In the genomic region with DNA sequence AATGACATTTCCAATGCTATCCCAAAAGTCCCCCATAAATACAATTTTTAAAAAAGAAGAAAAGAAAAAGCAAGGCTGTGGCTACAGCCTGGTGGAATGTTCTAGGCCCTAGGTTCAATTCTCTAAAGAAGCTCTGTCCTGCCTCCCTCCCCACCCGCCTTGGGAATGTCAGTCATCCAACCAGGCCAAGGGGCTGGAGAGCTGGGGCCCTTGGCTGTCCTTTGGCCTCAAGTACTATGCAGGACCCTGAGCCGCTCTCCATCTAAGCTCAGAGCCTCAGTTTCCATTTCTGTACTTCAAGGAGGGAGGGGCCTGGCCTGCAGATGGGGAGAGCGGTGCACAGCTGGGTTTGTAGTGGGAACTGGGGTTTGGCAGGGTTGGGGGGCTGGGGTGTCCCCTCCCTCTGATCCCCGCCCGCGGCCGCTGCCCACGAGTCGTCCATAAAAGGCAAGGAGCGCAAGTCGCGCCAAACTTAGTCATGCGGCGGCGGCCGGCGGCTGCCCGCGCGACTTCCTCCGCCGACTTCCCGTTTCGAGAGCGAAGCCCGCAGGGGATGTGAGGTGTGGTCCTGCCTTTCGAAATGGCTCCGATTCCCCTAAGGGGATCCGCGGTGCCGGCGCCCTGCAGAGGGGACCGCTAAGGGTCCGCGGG, we compare ENCODE assay signal across 8 mouse cellular contexts. TPM values are rescaled to one million over a fixed set of nuclear protein-coding genes. Genes with fewer than 3 reads are reported as not detected.
DNase-seq lines count a peak whose midpoint lies in the region; ATAC-seq lines count a peak whose summit lies in the region.

No protein-coding gene starts in this region.

- WGBS in forebrain, embryonic 16.5 days: 5% methylated on average over 27 of the region's 35 CpGs
- 1% methylated on average over 35 of the region's 35 CpGs for WGBS in lung, embryonic 15.5 days
- WGBS in neural tube, embryonic 15.5 days: 5% methylated on average over 34 of the region's 35 CpGs

- peak overlapping the region; percentile 18; the same call in 1 of the 2 replicates for H3K27ac ChIP-seq in forebrain, embryonic 16.5 days (ENCODE audit: low read length)
- peak overlapping the region; percentile 94 for H3K27ac ChIP-seq in lung, embryonic 15.5 days
- peak overlapping the region; percentile 52 for H3K27ac ChIP-seq in neural tube, embryonic 15.5 days (replicated peaks)

- peak overlapping the region; percentile 58 for H3K9ac ChIP-seq in forebrain, embryonic 16.5 days (replicated peaks; ENCODE audit: low read depth, low read length)
- H3K9ac ChIP-seq in lung, embryonic 15.5 days: peak overlapping the region; percentile 68
- peak overlapping the region; percentile 48 for H3K9ac ChIP-seq in neural tube, embryonic 15.5 days (replicated peaks)

- no peak for ATAC-seq in forebrain, embryonic 16.5 days
- ATAC-seq in lung, embryonic 15.5 days (ENCODE audit: borderline replicate concordance, extremely low read depth, low FRiP score, low TSS enrichment): peak; percentile 37
- ATAC-seq in neural tube, embryonic 15.5 days (ENCODE audit: low FRiP score): no peak

- H3K9me3 ChIP-seq in forebrain, embryonic 16.5 days (ENCODE audit: control insufficient read depth, low read length): no peaks in the 10 kb centered on the region
- no peaks in the 10 kb centered on the region for H3K9me3 ChIP-seq in lung, embryonic 15.5 days
- H3K9me3 ChIP-seq in neural tube, embryonic 15.5 days (replicated peaks): no peaks in the 10 kb centered on the region

- intact Hi-C loops in heart, postnatal 25 days (cut with DNase I): no loop called here

- peak overlapping the region; percentile 45 for H3K4me3 ChIP-seq in forebrain, embryonic 16.5 days (replicated peaks; ENCODE audit: low read length)
- peak overlapping the region; percentile 45 for H3K4me3 ChIP-seq in lung, embryonic 15.5 days
- H3K4me3 ChIP-seq in neural tube, embryonic 15.5 days (replicated peaks): peak overlapping the region; percentile 40

- H3K36me3 ChIP-seq in forebrain, embryonic 16.5 days (ENCODE audit: control insufficient read depth, insufficient read depth): no peaks in the 10 kb centered on the region
- H3K36me3 ChIP-seq in lung, embryonic 15.5 days: no peaks in the 10 kb centered on the region
- no peaks in the 10 kb centered on the region for H3K36me3 ChIP-seq in neural tube, embryonic 15.5 days

- peak; percentile 88 for DNase-seq in CD4-positive helper T cell, adult 2 months (ENCODE audit: low read depth, low spot score)
- DNase-seq in adrenal gland, postnatal 10 days: peak; percentile 86
- DNase-seq in heart, postnatal 25 days (ENCODE audit: low spot score): peak; percentile 89
- DNase-seq in layer of hippocampus, adult 18-20 months (ENCODE audit: low spot score in 2 of 2): peak; percentile 57 to 71
- DNase-seq in thymus, postnatal 0 days (ENCODE audit: low spot score): peak; percentile 73

- peaks cover 7% of the 10 kb centered on the region for H3K4me1 ChIP-seq in forebrain, embryonic 16.5 days (replicated peaks; ENCODE audit: control insufficient read depth, insufficient read depth, low read length)
- peaks cover 39% of the 10 kb centered on the region for H3K4me1 ChIP-seq in lung, embryonic 15.5 days
- peaks cover 18% of the 10 kb centered on the region for H3K4me1 ChIP-seq in neural tube, embryonic 15.5 days

- peak overlapping the region; percentile 70 for H3K4me2 ChIP-seq in forebrain, embryonic 16.5 days (ENCODE audit: low read length)
- H3K4me2 ChIP-seq in lung, embryonic 15.5 days: peak overlapping the region; percentile 78
- peak overlapping the region; percentile 70 for H3K4me2 ChIP-seq in neural tube, embryonic 15.5 days

- H3K27me3 ChIP-seq in forebrain, embryonic 16.5 days (replicated peaks; ENCODE audit: control insufficient read depth, insufficient read depth, low read length): 0 out of 2 replicates have a peak, but pooled peaks cover 2% of the 10 kb centered on the region
- H3K27me3 ChIP-seq in lung, embryonic 15.5 days: no peaks in the 10 kb centered on the region
- H3K27me3 ChIP-seq in neural tube, embryonic 15.5 days (replicated peaks): peaks cover 7% of the 10 kb centered on the region

RNA-seq across cellular contexts. Expression of gene Actb, which starts 22.3 kb away (rescaled TPM):
- 1,000 to 10,000 TPM; 2,913 to 2,936 TPM for total RNA-seq in adrenal gland, postnatal 10 days (2021)
- 15,087 and 15,431 TPM in 2 replicates for polyA plus RNA-seq in forebrain, embryonic 16.5 days (2015; fragmentation: Nextera tagmentation; extraction: Ambion mirVana)
- 100 to 1,000 TPM; 898 to 947 TPM for total RNA-seq in heart, postnatal 25 days (2021)
- 1,000 to 10,000 TPM; 3,167 to 3,215 TPM for total RNA-seq in layer of hippocampus, adult 18-20 months (2021)
- 15,606 and 16,851 TPM in 2 replicates for polyA plus RNA-seq in lung, embryonic 15.5 days (2015; fragmentation: Nextera tagmentation; extraction: Ambion mirVana)
- polyA plus RNA-seq in neural tube, embryonic 15.5 days (2015; fragmentation: Nextera tagmentation; extraction: Ambion mirVana): 12,525 and 12,918 TPM in 2 replicates
- 27,108 and 27,970 TPM in 2 replicates for polyA plus RNA-seq in thymus, postnatal 0 days (2015; fragmentation: Nextera tagmentation; extraction: Ambion mirVana)

RNA-seq across cellular contexts. Expression of gene Fscn1, which starts 31.3 kb away (rescaled TPM):
- total RNA-seq in adrenal gland, postnatal 10 days (2021): 100 to 1,000 TPM in 1 of 2 experiments, 10 to 100 TPM in 1; 85.6 to 125 TPM
- 541 and 600 TPM in 2 replicates for polyA plus RNA-seq in forebrain, embryonic 16.5 days (2015; fragmentation: Nextera tagmentation; extraction: Ambion mirVana)
- total RNA-seq in heart, postnatal 25 days (2021): 10 to 100 TPM; 36.6 to 42.8 TPM
- total RNA-seq in layer of hippocampus, adult 18-20 months (2021): 100 to 1,000 TPM; 165 to 188 TPM
- 240 and 246 TPM in 2 replicates for polyA plus RNA-seq in lung, embryonic 15.5 days (2015; fragmentation: Nextera tagmentation; extraction: Ambion mirVana)
- 385 and 432 TPM in 2 replicates for polyA plus RNA-seq in neural tube, embryonic 15.5 days (2015; fragmentation: Nextera tagmentation; extraction: Ambion mirVana)
- polyA plus RNA-seq in thymus, postnatal 0 days (2015; fragmentation: Nextera tagmentation; extraction: Ambion mirVana): 33.5 and 37.0 TPM in 2 replicates

RNA-seq across cellular contexts. Expression of gene Fbxl18, which starts 33.7 kb away (rescaled TPM):
- 10 to 100 TPM in 1 of 2 experiments, 1 to 10 TPM in 1; 9.4 to 12.7 TPM for total RNA-seq in adrenal gland, postnatal 10 days (2021)
- polyA plus RNA-seq in forebrain, embryonic 16.5 days (2015; fragmentation: Nextera tagmentation; extraction: Ambion mirVana): 29.5 and 31.4 TPM in 2 replicates
- total RNA-seq in heart, postnatal 25 days (2021): 1 to 10 TPM; 5.4 to 6.0 TPM
- 10 to 100 TPM; 33.9 to 37.6 TPM for total RNA-seq in layer of hippocampus, adult 18-20 months (2021)
- 11.1 and 13.5 TPM in 2 replicates for polyA plus RNA-seq in lung, embryonic 15.5 days (2015; fragmentation: Nextera tagmentation; extraction: Ambion mirVana)
- polyA plus RNA-seq in neural tube, embryonic 15.5 days (2015; fragmentation: Nextera tagmentation; extraction: Ambion mirVana): 29.4 TPM in 2 replicates
- 4.7 and 5.9 TPM in 2 replicates for polyA plus RNA-seq in thymus, postnatal 0 days (2015; fragmentation: Nextera tagmentation; extraction: Ambion mirVana)

Comparison
In these comparisons a context has a peak if more than half of its experiments do, and no peak if none do; other contexts are left out.
1. H3K27ac ChIP-seq: peak in every context shown above with its lines; median percentile 94 in lung, embryonic 15.5 days; 52 in neural tube, embryonic 15.5 days; 18 in forebrain, embryonic 16.5 days.